Mouse (Mus musculus) forelimb bud, embryonic 11.5 days (tissue): Measurements from ENCODE around the gene Grk3.

Experiments
- DNase-seq: peaks from one replicate; pipeline ENCODE4 v3.0.0-alpha.2; 2012; ENCODE audit warnings: low read depth, low spot score

Grk3 gene

DNA sequence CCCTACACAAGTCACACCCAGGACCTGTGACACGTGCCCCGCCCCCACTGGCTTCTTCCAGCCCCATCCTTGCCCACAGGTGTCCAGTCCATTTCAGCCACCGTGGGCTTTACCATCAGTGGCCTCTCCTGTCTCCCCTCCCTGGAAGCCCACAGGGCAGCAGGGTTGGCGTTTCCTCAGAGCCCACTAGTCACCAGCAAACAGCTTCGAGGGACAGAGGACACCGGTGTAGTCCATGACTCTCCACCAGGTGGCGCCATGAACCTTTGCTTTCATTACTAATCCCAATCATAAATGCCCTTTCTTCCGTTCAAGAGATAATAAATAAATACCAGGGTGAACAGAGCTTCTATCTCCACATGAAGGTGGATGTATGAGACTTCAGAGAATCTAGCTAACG, 144.9 kb downstream of the Grk3 start:
- peak; percentile 68 for DNase-seq

DNA sequence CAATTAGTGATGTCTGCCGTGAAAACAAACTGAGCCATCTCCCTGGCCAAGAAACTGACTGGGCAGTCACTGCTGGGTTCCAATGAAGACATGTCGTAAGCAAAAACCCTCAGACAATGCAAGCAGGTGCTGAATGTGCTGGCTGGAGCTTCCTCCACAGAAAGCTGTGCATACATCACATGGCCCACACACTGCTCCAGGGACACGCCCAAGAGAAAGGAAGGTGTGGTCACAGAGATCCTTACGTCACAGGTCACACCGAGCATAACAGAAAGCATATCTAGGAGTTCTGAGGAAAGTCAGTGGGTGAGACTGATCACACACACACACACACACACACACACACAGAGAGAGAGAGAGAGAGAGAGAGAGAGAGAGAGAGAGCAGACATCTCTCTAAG, 147.0 kb downstream of the Grk3 start:
- no peak for DNase-seq

- DNase-seq = no peak
Observed at GRCm38 (mm10) chr5:112864719-112865367, 150.7 kb downstream of the Grk3 start.
